8 mouse cellular contexts compared by ENCODE assay signal in the genomic region with DNA sequence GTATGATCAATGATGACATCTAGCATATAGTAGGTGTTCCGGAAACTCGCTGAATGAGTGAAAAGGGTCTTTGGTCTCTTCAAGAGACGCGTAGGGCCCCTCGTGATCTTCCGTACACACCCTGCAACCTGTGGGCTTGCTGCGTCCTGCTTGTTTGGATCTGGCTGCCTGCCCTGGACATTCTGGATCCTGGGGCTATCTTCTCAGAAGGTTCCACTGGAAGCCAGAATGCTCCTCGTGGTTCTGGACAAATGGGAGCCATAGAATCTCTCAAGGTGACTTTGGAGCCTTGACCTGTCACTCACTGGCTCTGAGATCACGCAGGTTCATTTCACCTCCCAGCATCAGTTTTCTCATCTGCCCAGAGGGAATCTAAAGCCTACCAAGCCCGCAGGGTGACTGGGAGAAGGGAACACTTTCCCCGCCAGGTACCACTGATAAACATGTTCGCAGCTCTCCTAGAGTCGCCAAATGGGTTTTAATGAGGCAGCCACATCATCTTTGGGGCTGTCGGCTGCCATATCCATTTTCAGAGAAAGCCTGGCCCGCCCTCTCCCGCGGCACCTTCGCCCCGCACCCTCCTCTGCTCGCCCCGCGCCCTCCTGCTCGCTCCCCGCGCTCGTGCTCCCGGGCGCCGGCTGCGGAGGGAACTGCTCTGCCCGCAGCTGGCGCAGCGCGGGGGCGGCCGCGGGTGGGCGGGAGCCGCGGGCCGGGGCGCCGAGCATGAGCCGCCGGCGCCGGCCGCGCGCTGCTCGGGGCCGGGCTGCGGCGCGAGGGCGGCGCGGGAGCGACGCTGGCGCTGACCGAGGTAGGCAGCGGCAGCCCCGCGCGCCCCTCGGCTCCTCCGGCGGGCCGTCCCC. TPM values are rescaled to one million over a fixed set of nuclear protein-coding genes. Genes with fewer than 3 reads are reported as not detected.
DNase-seq lines count a peak whose midpoint lies in the region; ATAC-seq and TF ChIP-seq lines count a peak whose summit lies in the region.

A gene (plus strand): TSS at position 683 of the 860 bp plus-strand sequence.

- H3K4me1 ChIP-seq in ES-Bruce4 (ENCODE audit: control insufficient read depth, insufficient read depth, low read length) = no peaks in the 10 kb centered on the region
- H3K4me1 ChIP-seq in forebrain, embryonic 12.5 days = peaks cover 17% of the 10 kb centered on the region
- H3K4me1 ChIP-seq in neural tube, embryonic 12.5 days = 0 out of 2 replicates have a peak, but pooled peaks cover 6% of the 10 kb centered on the region

- ATAC-seq in forebrain, embryonic 12.5 days (ENCODE audit: low FRiP score) = peak; percentile 56; the same call in 1 of the 2 replicates
- ATAC-seq in neural tube, embryonic 12.5 days (ENCODE audit: low FRiP score, low read depth) = 0 out of 2 replicates have a peak, but pooled peaks have one; percentile 27
- ATAC-seq in erythroblast, adult 5-6 weeks (replicated peaks; ENCODE audit: low FRiP score, poor library complexity, severe bottlenecking) = no peak

- 16% methylated on average over 43 of the region's 70 CpGs for WGBS in forebrain, embryonic 12.5 days
- 10% methylated on average over 67 of the region's 70 CpGs for WGBS in neural tube, embryonic 12.5 days

- TF ChIP-seq CTCF in ES-Bruce4 (IDR thresholded peaks at IDR 0.05; ENCODE audit: low read depth, low read length) = no peak

- H3K4me3 ChIP-seq in ES-Bruce4 (ENCODE audit: low read depth, low read length) = peak within 1 kb of the TSS; percentile 38
- H3K4me3 ChIP-seq in forebrain, embryonic 12.5 days (replicated peaks) = peak within 1 kb of the TSS; percentile 49
- peak within 1 kb of the TSS; percentile 47 for H3K4me3 ChIP-seq in neural tube, embryonic 12.5 days

- H3K4me2 ChIP-seq in forebrain, embryonic 12.5 days = peak within 1 kb of the TSS; percentile 83
- peak within 1 kb of the TSS; percentile 81 for H3K4me2 ChIP-seq in neural tube, embryonic 12.5 days (replicated peaks)

- peaks cover 7% of the 10 kb centered on the region for H3K27me3 ChIP-seq in ES-Bruce4 (ENCODE audit: control insufficient read depth, insufficient read depth, low read length, poor library complexity, severe bottlenecking)
- peaks cover 63% of the 10 kb centered on the region for H3K27me3 ChIP-seq in forebrain, embryonic 12.5 days
- H3K27me3 ChIP-seq in neural tube, embryonic 12.5 days (replicated peaks) = peaks cover 43% of the 10 kb centered on the region

- no peak for TF ChIP-seq POLR2A in ES-Bruce4 (IDR thresholded peaks at IDR 0.05; ENCODE audit: insufficient read depth, low read length)

- no peaks in the 10 kb centered on the region for H3K9me3 ChIP-seq in ES-Bruce4 (replicated peaks; ENCODE audit: control insufficient read depth, insufficient read depth, low read length, poor library complexity, severe bottlenecking)
- H3K9me3 ChIP-seq in forebrain, embryonic 12.5 days = no peaks in the 10 kb centered on the region
- H3K9me3 ChIP-seq in neural tube, embryonic 12.5 days = no peaks in the 10 kb centered on the region

- no peak for TF ChIP-seq EP300 in ES-Bruce4 (IDR thresholded peaks at IDR 0.05; ENCODE audit: insufficient read depth, low read depth, low read length)

- H3K9ac ChIP-seq in ES-Bruce4 (ENCODE audit: low read depth, poor library complexity, severe bottlenecking) = peak within 1 kb of the TSS; percentile 40
- peak within 1 kb of the TSS; percentile 49 for H3K9ac ChIP-seq in forebrain, embryonic 12.5 days
- peak within 1 kb of the TSS; percentile 49; the same call in 1 of the 2 replicates for H3K9ac ChIP-seq in neural tube, embryonic 12.5 days

- DNase-seq in adrenal gland, postnatal 25 days = peak; percentile 9
- no peak for DNase-seq in adrenal gland, postnatal 4 days (ENCODE audit: low spot score in 2 of 2)
- peak; percentile 41 to 54 for DNase-seq in layer of hippocampus, postnatal 36 days
- DNase-seq in kidney, adult 11 months = no peak

- H3K27ac ChIP-seq in ES-Bruce4 (ENCODE audit: insufficient read depth, low read length) = no peak within 1 kb of the TSS
- H3K27ac ChIP-seq in forebrain, embryonic 12.5 days = no peak within 1 kb of the TSS
- H3K27ac ChIP-seq in neural tube, embryonic 12.5 days = no peak within 1 kb of the TSS

- H3K36me3 ChIP-seq in ES-Bruce4 (ENCODE audit: control insufficient read depth, insufficient read depth, low read length, poor library complexity, severe bottlenecking) = no peaks in the 10 kb centered on the region
- no peaks in the 10 kb centered on the region for H3K36me3 ChIP-seq in forebrain, embryonic 12.5 days (replicated peaks)
- no peaks in the 10 kb centered on the region for H3K36me3 ChIP-seq in neural tube, embryonic 12.5 days

RNA-seq across cellular contexts. Expression of the gene that starts here (rescaled TPM):
- total RNA-seq in adrenal gland, postnatal 25 days (2021) = 0.15 TPM in 1 of 2 replicates, not detected in the other
- under 1 TPM; 0.31 to 0.45 TPM for total RNA-seq in adrenal gland, postnatal 4 days (2021)
- polyA plus RNA-seq in ES-Bruce4 (2011; ENCODE audit: insufficient read depth, insufficient read length, low read depth, missing spikeins) = 0.67 and 0.91 TPM in 2 replicates
- 0.33 and 0.49 TPM in 2 replicates for polyA plus RNA-seq in forebrain, embryonic 12.5 days (2016; fragmentation: Nextera tagmentation; extraction: Ambion mirVana)
- 100 to 1,000 TPM; 207 to 211 TPM for total RNA-seq in layer of hippocampus, postnatal 36 days (2021)
- polyA plus RNA-seq in neural tube, embryonic 12.5 days (2016; fragmentation: Nextera tagmentation; extraction: Ambion mirVana) = 0.20 and 0.24 TPM in 2 replicates
- not detected in 2 replicates for total RNA-seq in erythroblast, adult 5-6 weeks (2015; ENCODE audit: low replicate concordance)
- 0.09 TPM in 1 of 2 replicates, not detected in the other for total RNA-seq in erythroblast, adult 5-6 weeks (2017; ENCODE audit: low replicate concordance)

Comparison
In these comparisons a context has a peak if more than half of its experiments do, and no peak if none do; other contexts are left out.
1. RNA of the gene that starts here (total RNA-seq): 207 to 211 TPM in layer of hippocampus, postnatal 36 days; 0.31 to 0.45 TPM in adrenal gland, postnatal 4 days, 0.15 TPM in adrenal gland, postnatal 25 days and 0.09 TPM in erythroblast, adult 5-6 weeks; every median in the first group is over 100 times any median in the second.
2. Peak in DNase-seq in adrenal gland, postnatal 25 days; RNA of the gene not detected or under 1 TPM.
3. Peak in ATAC-seq, H3K4me3 ChIP-seq, H3K9ac ChIP-seq and H3K4me2 ChIP-seq in forebrain, embryonic 12.5 days; RNA of the gene not detected or under 1 TPM.
4. Peak in ATAC-seq, H3K4me3 ChIP-seq, H3K9ac ChIP-seq and H3K4me2 ChIP-seq in neural tube, embryonic 12.5 days; RNA of the gene not detected or under 1 TPM.
5. DNase-seq: peak in layer of hippocampus, postnatal 36 days (2 of 2); none in adrenal gland, postnatal 4 days (0 of 2) and kidney, adult 11 months (single experiment).
6. Peak in every context shown above with its lines, with median percentiles within 50 percentile points of each other: H3K4me3 ChIP-seq and H3K9ac ChIP-seq.